Mouse (Mus musculus) ES-Bruce4 (cell line): ENCODE measurements around the gene 2300009A05Rik.

ENCODE experiments used
- EP300 ChIP-seq: IDR thresholded peaks from 2 replicates; pipeline ENCODE4 v1.6.1; 2011; ENCODE audit warnings: low read depth, low read length; ENCODE audit not compliant: insufficient read depth
- POLR2A ChIP-seq: IDR thresholded peaks from one replicate; pipeline ENCODE4 v1.8.1; 2011; ENCODE audit warnings: low read length; ENCODE audit not compliant: insufficient read depth

GRCm38 (mm10) chr9:63391307-63391706, 7.7 kb downstream of the 2300009A05Rik start:
- TF ChIP-seq POLR2A (no peak), EP300 (no peak)
